Mouse (Mus musculus) large intestine, adult 2 months (tissue): ENCODE results near the gene Dbi. TPM values are rescaled to one million over a fixed set of nuclear protein-coding genes. Genes with fewer than 3 reads are reported as not detected.

Experiments used
- DNase-seq: peaks from one replicate; pipeline ENCODE4 v3.0.0-alpha.2; 2012; ENCODE audit warnings: low read depth, low spot score
- WGBS: fragments of 180-500 bp; shearing (Covaris S2); methylation state at CpG from one replicate; pipeline ENCODE4 v1.1.7; 2018; 5-methylcytosine and 5-hydroxymethylcytosine counted together
- polyA plus RNA-seq: library from polyadenylated mRNA; depleted of rRNA; stranded (reverse); fragments of >200 nt; gene quantifications from 2 replicates; pipeline ENCODE4 v1.2.3, GENCODE M21; 2012

The Dbi gene
- polyA plus RNA-seq, 1 experiment: 679 TPM

DNA sequence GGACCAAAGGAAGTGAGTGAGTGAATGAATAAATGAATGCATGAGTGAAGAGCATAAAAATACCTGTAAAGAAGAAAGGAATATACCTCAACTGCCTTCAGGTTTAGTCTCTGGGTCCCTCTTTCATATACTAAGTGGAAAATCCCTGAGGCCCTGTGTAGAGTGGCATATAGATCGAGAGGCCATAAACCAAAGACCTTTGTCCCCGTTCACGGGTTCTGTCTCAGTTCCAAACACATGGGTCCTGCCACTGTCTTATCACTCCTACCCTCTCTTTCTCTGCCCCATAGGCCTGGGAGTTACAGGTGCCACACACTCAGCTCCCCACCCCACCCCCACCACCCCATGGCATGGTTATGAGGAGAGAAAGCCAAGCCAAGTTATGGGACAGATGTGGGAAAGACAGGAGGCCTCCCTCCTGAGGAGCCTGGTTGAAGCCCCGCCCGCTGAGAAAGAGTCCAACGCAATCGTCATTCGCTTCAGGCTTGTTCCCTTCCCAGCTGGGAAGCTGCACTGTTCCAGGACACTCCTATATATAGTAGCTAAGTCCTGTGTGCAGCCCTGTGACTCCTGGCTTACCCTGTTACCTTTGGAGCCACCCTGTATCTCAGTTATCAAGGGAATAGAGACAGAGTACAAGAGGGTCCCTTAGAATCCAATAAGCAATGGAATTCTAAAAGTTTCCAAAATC, 29.9 kb downstream of the Dbi start:
- DNase-seq: peak; percentile 71
- 31% methylated on average over 8 of the region's 8 CpGs for WGBS

DNA sequence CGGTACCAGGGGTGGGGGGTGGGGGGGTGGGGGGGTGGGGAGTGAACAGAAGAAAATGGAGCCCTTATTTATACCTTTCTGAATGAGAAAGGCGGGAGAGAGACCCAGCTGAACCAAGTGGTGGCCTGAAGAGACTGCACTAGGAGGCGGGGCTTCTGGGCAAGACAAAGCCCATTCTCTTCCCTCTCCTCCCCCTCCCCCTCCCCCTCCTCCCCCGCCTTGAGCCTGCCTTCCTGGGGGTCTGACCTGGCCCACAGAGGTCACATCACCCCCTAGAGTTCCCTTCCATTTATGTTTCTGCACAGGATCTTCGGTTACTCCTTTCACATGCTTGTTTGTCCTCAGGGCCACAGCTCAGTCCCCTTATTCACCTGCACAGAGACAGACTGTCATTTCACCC, 31.7 kb downstream of the Dbi start:
- no peak for DNase-seq
- 50% methylated on average over 3 of the region's 5 CpGs for WGBS

DNA sequence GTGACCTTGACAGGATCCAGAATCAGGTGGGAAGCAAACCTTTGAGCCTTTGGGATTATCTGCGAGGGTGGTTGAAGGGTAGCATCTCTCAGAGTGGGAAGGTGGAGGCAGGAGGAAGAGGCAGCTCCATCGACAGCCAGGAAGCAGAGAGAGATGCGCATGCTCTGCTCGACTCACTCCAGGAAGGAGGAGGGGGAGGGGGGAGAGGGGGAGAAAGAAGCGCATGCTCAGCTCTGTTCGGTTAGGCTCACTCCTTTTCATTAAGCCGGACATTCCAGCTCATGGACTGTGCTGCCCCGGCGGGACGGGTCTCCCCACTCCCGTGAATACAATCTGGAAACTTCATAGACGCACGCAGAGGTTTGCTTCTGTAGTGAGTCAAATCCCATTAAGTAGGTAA, 34.2 kb downstream of the Dbi start:
- DNase-seq: no peak
- WGBS: 74% methylated on average over 13 of the region's 13 CpGs

DNA sequence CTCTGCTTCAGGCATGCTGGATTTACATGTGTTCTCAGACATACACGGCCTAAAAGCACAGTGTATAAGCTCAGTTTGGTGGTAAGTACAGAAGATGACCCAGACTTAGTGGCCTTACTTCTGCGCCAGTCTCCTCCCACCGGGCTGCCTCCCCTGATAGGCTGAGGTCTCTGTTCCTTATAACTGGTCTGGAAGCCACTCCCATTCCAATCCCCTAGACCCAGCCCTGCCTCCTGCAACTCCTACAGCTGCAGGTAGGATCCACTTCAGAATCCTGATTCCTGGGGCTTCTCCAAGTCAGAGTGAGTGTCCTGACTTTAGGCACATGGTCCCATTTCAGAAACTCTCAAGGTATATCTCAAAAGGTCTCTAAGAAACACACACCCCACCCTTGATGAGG, 35.2 kb downstream of the Dbi start:
- DNase-seq: no peak
- WGBS: 49% methylated on average over 3 of the region's 3 CpGs

DNA sequence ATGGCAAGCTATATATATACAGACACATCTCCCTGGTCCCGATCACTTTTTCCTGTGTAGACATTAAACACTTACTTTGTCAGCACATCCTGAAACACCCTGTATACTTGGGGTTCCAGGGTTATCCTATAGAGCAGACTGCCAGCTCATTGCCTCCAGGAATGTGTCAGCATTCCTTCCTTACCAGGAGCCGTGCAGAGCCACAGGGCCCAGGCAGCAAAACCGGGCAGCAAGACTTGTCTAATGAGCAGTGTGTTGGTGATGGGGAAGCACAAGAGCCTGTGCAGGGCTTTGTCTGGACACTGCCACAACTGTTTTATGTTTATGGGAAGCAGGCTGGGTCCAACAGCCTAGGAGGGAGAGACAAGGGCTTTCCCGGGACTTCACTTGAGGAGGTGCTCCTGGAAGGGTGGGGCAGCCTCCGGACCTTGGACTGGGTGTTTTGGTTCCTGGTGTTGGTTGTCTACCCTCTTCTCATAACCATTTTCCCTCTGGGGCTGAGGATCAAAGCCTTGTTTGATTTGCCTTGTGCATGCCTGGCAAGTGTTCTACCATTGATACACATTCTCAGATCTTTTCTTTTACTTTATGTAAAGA, 36.9 kb downstream of the Dbi start:
- 17% methylated on average over 5 of the region's 5 CpGs for WGBS
- peak; percentile 72 for DNase-seq

DNA sequence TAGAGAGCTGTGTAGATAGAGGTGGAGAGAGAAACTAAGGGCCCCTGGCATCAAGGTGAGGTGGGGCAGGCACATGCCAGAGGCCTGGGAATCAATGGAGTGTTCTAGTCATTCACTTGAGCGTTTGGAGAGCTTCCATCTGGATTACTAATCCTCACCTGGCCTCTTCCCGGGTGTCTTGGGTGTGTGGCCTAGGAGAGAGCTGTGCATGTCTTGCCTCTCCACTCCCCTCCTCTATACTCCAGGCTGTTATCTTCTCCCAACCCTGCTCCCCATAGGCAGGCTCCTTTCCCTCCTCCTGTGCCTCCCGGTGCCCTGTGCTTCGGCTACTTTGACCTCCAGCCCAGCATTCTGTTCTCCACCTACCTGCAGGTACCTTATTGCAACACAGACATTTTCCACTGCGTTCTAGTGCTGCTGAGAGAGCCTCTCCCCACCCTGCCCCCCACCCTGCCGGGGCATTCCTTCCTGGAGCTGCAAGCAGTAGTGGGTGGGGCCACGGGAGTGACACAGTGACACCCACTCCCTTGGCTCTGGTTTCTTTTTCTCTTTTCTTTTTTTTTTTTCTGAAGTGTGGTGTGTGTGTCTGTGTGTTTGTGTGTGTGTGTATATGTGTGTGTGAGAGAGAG, 37.8 kb downstream of the Dbi start:
- 5% methylated on average over 7 of the region's 7 CpGs for WGBS
- DNase-seq: peak; percentile 69

DNA sequence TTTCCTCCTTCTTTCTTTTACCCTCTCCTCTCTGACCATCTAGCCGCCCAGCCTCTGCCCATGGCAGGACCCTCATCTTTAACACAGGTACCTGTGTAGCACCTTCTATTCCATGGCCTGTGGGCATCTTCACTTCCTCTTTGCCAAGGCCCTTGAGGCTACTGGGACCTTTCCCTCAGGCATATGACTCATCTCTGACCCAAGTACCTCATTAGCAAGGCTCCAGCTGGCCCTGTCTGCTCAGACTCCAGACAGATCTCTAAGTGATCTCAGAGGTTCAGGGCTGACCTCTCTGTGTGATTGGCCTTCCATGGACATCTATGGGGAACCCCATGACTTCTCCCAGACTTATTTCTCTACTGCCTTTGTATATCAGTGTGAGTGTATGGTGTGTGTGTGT, 40.2 kb downstream of the Dbi start:
- no peak for DNase-seq
- WGBS: 86% methylated on average over 1 of the region's 1 CpGs

DNA sequence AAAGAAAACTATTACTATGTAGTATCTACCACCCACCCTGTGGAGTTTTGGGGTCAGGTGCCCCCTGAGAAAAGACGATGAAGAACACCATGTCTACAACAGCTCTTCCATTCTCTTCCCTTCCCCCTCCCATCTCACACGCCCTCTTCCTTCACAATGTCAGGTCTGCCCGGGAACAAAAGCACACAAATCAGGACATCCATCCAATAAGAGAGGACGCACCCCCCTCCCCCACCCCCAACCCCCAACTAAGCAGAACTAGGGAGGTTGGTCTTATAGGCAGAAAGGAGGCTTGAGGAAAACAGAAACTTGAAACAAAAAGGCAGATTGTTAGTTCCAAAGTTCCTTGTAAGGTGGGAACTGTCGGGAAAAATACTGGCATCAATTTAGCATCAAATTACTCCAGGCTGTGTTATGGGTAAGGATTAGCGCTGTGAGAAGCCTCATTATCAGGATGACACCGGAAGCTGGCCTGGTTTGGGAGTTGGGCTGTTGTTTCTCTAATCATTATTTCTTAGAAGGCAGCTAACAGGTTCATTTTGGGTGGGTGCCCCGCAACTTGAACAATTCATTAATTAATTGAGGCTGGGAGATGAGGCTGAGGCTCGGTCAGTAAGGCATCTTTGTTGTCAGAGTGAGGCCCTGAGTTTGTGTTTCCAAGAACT, 43.0 kb downstream of the Dbi start:
- 51% methylated on average over 9 of the region's 9 CpGs for WGBS
- DNase-seq: no peak

DNA sequence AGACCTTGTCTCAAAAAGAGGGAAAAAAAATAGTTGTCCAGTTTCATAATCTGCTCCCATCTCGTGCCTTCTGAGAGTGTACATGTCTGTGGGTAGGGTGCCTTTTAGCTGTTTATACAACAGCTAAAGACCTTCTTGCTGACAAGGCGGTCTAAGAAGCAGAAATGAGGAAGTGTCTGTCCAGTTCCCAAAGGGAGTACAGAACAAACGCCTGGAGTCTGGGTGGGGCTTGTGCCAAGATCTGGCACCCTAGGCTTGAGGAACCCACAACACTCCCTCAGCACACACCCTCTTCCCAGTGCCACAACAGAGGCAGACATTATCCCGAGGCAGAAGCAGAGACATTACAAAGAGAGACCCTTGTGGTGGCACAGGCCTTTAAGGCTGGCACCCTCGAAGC, 45.4 kb downstream of the Dbi start:
- DNase-seq: no peak
- whole genome bisulfite sequencing: 25% methylated on average over 5 of the region's 5 CpGs

DNA sequence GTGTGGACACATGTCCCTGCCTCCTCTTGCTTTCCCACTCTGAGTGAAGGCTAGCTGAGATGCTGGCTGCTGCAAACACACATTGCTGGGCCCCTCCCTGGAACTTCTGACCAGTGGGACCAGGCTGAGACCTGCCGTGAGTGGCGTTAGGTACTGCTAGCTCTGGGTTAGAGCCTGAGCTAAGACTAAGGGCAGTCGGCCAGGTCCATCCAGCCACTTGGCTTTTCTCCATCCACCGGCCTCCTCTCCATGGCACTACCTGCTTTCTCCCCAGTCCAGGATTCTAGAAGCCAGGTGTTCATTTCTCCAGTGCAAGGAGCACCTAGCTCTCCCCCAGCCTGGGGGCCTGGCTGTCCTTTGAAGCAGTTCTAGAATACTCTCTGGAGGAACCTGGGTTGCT, 45.9 kb downstream of the Dbi start:
- WGBS: 37% methylated on average over 4 of the region's 4 CpGs
- no peak for DNase-seq

DNA sequence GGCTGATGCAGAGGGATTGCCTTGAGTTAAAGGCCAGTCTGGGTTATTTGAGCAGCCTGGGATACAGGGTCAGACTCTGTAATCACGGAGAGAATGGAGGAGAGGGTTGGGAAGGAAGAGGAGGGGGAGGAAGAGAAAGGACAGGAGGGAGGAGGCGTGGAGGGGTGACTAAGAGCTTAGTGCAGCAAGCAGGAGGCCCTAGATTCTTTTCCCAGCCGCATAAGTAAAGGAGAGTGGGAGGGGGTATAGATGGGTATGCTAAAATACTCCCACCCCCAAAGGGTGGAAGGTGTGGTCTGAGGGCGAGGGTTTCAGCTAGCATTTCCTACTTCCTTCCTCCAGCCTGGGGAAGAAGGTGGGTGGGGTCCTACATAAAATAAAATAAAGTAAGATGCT, 46.6 kb downstream of the Dbi start:
- DNase-seq: no peak
- 41% methylated on average over 4 of the region's 4 CpGs for WGBS

DNA sequence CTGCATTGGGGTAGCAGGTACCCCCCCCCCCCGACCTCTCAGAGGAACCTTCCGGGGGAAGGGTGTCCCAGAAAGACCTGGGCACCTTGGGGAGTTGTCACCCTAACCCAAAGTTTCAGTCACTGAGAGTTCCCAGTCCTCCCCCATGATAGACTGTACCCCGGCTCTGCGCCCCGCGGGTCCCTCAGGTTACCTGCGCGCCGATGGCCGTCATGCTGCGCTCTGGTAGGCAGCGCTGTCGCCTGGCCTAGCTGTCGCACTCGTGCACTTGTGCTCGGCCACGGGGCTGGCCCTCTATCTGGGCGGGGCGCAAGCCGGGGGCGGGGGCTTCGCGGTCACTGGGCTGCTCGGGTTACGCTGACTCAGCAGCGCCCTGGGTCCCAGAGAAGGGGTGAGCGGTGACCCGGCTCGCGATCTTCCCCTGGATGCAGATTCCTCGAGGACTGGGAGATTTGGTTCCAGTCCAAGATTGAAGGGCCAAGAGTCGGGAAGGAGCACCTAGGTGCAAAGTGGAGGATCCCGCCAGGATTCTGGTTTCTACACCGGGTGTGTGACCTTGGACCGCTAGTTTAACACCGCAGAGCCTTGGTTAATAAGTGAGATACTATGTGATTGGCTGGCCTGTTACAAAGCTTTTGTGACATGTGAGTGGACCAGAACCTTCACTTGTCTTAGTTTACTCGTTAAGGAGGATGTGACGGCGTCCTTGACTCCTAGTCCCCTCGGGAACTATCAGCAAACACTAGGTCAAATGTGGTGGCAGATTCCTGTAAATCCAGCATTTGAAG, 47.2 kb downstream of the Dbi start, which contains the start of gene Tmem37:
TSS of gene Tmem37 (minus strand) at position 556 of the 788 bp plus-strand sequence.
- WGBS: 6% methylated on average over 40 of the region's 40 CpGs
- no peak for DNase-seq

DNA sequence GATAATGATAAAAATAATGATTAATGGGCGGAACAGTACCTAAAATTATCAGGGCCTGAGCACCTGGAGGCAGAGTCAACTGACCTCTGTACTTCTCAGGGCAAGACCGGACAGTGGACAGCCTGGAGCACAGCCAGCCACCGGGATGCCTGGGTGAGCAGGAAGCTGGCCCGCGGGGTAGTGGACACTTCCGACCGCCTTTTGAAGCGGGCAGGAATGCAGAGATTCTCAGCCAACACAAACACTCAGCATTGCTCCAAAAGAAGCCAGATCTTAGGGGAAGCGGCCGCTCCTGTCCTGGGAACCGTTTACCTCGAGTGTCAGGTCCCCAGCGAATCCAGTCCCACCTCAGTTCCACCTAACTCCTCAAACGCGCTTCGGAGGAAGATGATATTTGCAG, 48.0 kb downstream of the Dbi start:
- DNase-seq: no peak
- 5% methylated on average over 16 of the region's 16 CpGs for WGBS

DNA sequence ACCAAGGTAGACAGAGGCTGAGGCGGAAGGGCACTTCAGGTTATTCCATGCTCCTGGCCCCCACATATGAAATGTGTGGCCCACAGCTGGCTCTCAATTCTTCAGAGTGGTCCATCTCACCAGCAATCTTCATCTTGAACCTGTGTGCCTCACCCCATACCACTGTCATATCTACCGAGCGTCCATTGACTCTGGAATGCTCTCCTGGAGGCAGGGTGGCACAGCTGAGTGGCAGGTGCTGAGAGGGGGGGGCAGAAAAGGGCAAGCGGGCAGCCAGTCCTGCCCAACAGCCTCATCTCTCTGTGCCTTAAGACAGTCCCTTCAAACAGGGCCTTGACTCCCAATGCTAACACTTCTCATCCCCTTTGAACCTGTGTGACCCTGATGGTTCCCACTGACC, 49.7 kb downstream of the Dbi start:
- WGBS: 82% methylated on average over 4 of the region's 4 CpGs
- DNase-seq: no peak

DNA sequence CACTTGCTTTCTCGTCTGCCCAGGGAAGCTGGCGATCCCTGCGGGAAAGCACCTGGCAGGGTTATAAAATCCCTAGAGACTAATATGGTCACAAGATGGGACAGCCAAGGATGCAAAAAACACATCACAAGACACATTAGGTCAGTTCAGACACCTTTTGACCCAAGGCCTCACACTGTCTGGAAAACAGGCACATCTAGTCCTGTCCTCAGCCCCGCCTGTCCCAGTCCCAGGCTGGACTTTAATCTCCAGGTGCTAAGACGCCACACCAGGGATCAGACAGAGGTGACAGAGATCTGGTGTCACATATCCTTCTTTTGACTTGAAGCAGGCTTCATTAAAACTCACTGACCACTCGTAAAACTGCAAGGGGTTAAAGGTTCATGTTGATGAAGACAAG, 50.7 kb downstream of the Dbi start:
- WGBS: 38% methylated on average over 6 of the region's 6 CpGs
- no peak for DNase-seq

DNA sequence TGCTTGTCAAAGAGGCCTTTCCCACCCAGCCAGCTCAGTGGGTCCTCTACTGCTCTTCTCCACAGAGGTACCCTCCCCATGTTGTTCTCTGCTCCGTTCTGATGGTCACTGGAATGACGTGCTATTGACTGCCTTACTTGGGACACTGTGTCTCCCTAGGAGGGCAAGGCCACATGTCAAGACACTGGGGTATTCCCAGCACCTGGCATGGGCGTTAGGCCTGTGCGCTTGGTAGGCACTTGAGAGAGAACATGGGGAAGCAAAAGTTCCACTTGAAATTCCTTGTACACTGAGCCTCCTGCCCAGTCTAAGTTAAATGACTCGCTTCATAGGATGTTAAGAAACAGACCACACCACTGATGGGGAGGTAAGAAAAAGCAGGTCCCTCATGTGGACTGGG, 51.8 kb downstream of the Dbi start:
- WGBS: 96% methylated on average over 5 of the region's 5 CpGs
- DNase-seq: no peak

DNA sequence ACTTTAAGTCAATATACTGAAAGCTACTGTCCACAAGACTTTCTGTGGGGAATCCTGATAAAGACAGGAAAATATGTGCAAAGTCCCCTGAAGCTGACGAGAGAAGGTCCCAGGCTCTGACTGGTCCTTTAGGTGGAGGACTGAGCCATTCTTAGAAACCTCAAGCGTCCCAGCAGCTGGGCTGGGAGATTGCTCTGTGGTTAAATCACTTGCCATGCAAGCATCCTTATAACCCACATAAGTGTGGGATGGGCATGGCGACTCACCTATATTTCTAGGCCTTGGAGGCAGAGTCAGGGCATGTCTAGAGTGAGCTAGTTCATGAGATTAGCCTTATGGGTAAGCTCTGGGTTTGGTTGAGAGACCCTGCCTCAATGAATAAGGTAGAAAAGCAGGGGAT, 54.3 kb downstream of the Dbi start:
- DNase-seq: no peak
- 66% methylated on average over 3 of the region's 3 CpGs for WGBS

DNA sequence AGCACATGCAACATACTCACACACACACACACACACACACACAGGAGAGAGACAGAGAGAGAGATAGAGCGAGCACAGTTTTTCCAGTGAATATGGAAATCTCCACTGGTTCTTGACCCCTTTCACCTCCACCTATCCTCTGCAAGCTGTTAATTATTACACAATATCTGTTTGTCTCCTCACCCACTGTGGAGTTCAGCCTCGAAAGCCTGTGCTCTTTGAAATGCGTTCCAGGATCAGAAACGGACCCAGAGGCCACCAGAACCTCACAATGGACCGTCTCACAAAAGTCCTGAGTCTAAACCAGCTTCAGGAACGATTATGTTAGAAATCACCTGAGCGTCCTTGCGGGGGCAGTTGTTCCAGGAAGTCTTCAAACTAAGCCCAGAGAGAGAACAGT, 54.7 kb downstream of the Dbi start:
- 37% methylated on average over 8 of the region's 8 CpGs for WGBS
- no peak for DNase-seq

DNA sequence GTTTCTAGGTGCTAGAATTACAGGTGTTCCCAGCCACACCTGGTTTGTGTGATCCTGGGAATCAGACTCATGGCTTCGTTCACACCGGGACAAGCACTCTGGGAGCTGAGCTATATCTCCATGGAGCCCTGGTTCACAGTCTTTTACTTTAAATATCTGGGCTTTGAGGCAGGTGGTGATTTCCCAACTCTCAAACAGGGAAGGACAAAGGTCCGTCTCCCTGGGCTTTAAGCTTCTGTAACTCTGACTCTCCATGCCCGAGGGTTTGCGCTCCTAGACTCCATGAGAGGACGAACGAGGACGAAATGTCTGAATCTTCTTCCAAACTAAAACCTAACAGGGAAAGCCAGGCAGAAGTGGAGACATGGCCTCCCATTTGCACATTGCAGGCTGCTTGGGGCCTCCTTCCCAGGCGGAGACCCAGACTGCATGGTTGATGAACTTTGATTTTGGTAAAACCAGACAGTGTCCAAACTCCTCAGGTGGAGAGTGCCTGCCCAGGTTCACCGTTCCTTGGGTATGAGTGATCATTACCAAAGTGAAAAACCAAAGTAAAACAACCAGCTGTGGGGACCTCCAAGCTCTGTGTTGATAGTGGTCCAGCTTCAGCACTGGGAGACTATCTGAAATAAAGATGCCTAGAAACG, 56.7 kb downstream of the Dbi start:
- DNase-seq: no peak
- 52% methylated on average over 11 of the region's 11 CpGs for WGBS
